Mouse (Mus musculus) forebrain, embryonic 11.5 days (tissue): Measurements from ENCODE around the gene Gabarap. TPM values are rescaled to one million over a fixed set of nuclear protein-coding genes. Genes with fewer than 3 reads are reported as not detected.
A peak's percentile ranks its signal among the peaks of the same experiment; 100 is the strongest.

Experiments used
- ATAC-seq: fragments of 200-750 bp; cut with Nextera tagmentation; replicated peaks from 2 replicates; pipeline ENCODE4 v1.8.0; 2017; ENCODE audit warnings: moderate TSS enrichment; ENCODE audit not compliant: low FRiP score
- DNase-seq: peaks from one replicate; pipeline ENCODE4 v3.0.0-alpha.2; 2017; ENCODE audit warnings: low spot score
- H3K27ac ChIP-seq: fragments of 300-500 bp; sonication (generic); 2 replicates; pipeline ENCODE4 v1.5.1; 2014; ENCODE audit warnings: low read depth, low read length
- H3K27me3 ChIP-seq: fragments of 300-500 bp; sonication (generic); 2 replicates; pipeline ENCODE4 v1.6.1; 2014; ENCODE audit warnings: mild to moderate bottlenecking, low read length, mixed read lengths; ENCODE audit not compliant: control insufficient read depth, insufficient read depth
- H3K36me3 ChIP-seq: fragments of 300-500 bp; sonication (generic); 2 replicates; pipeline ENCODE4 v1.6.1; 2014; ENCODE audit warnings: mild to moderate bottlenecking, low read length, moderate library complexity, mixed read lengths; ENCODE audit not compliant: control insufficient read depth, insufficient read depth
- H3K4me1 ChIP-seq: fragments of 300-500 bp; sonication (generic); replicated peaks from 2 replicates; pipeline ENCODE4 v1.6.1; 2014; ENCODE audit warnings: low read length, mixed read lengths; ENCODE audit not compliant: control insufficient read depth, insufficient read depth
- H3K4me2 ChIP-seq: fragments of 300-500 bp; sonication (generic); 2 replicates; pipeline ENCODE4 v1.6.1; 2014; ENCODE audit warnings: low read depth, mild to moderate bottlenecking, low read length, moderate library complexity, mixed read lengths; ENCODE audit not compliant: severe bottlenecking
- H3K4me3 ChIP-seq: fragments of 300-500 bp; sonication (generic); 2 replicates; pipeline ENCODE4 v1.5.1; 2014; ENCODE audit warnings: low read depth, low read length
- H3K9ac ChIP-seq: fragments of 300-500 bp; sonication (generic); 2 replicates; pipeline ENCODE4 v1.6.1; 2014; ENCODE audit warnings: low read length
- H3K9me3 ChIP-seq: fragments of 300-500 bp; sonication (generic); 2 replicates; pipeline ENCODE4 v1.6.1; 2016; ENCODE audit warnings: low read length, mixed read lengths; ENCODE audit not compliant: control insufficient read depth
- WGBS: fragments of 180-500 bp; shearing (Covaris S2); extraction: QIAGEN DNeasy Blood & Tissue Kit; methylation state at CpG from one replicate; pipeline ENCODE4 v1.1.7; 2014; 5-methylcytosine and 5-hydroxymethylcytosine counted together
- microRNA counts: library from miRNA; unstranded; fragments of <30 nt; microRNA quantifications from one replicate; lab custom pipeline; 2015
- microRNA-seq: library from miRNA; unstranded; fragments of <30 nt; microRNA quantifications from one replicate; pipeline ENCODE4, GENCODE M21; 2016; ENCODE audit not compliant: insufficient number of aligned reads
- polyA plus RNA-seq: library from polyadenylated mRNA; unstranded; fragments of >200 nt; fragmentation: Nextera tagmentation; extraction: Ambion mirVana; gene quantifications from 2 replicates; pipeline ENCODE4 v1.2.1, GENCODE M21; 2014

Gabarap gene
- polyA plus RNA-seq, 1 experiment from 2014 or later = 472 TPM

DNA sequence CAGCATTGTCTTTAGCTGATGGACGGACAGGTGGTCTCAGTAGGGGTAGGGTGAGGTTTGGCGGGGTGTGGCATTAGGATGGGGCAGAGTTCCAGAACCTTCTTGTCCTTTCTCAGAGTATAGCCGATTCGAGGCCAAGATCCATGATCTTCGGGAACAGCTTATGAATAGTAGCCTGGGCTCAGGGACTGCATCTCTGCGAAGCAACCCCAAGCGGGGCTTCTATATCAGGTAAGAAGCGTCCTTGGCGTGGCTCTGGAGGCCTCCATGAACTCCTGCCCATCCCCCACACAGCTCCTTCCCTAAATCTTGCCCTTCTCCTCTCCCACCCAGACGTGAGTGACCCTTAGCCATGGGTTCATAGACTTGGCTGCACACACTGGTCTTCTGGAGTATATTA, 48.7 kb downstream of the Gabarap start:
- no peak overlapping the region for H3K27ac ChIP-seq
- H3K36me3 ChIP-seq = peaks cover 5% of the 10 kb centered on the region; the same call in 1 of the 2 replicates
- H3K9me3 ChIP-seq = no peaks in the 10 kb centered on the region

DNA sequence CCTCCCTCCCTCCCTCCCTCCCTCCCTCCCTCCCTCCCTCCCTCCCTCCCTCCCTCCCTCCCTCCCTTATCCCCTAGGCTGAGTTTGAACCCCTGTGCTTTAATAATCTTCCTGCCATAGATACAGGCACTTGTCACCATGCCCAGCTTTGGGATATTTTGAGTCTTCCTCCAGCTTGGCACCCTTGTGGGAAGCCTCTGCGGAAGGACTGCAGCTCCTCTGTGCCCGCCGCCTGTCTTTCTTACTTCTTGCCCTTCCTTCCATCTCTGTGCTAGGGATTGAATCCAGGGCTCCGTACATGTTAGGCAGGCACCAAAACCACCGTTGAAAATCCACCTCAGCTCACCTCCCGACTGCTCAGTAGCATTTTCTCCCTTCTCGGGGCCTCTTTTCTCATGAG, 49.2 kb downstream of the Gabarap start:
- Histone ChIP-seq H3K4me2 (no peak overlapping the region), H3K27me3 (no peaks in the 10 kb centered on the region), H3K27ac (no peak overlapping the region), H3K9ac (no peak overlapping the region), H3K36me3 (peaks cover 5% of the 10 kb centered on the region; the same call in 1 of the 2 replicates), H3K4me1 (no peaks in the 10 kb centered on the region), H3K9me3 (no peaks in the 10 kb centered on the region), H3K4me3 (no peak overlapping the region)
- DNase-seq (no peak), ATAC-seq (no peak)
- WGBS = 91% methylated on average over 7 of the region's 7 CpGs

More for the DNA sequence above, 48.7 kb downstream of the Gabarap start:
- 90% methylated on average over 10 of the region's 10 CpGs for WGBS
- ATAC-seq (no peak), DNase-seq (no peak)
- H3K27me3 ChIP-seq = no peaks in the 10 kb centered on the region
- no peak overlapping the region for H3K4me3 ChIP-seq
- H3K4me2 ChIP-seq = no peak overlapping the region
- H3K4me1 ChIP-seq = no peaks in the 10 kb centered on the region
- H3K9ac ChIP-seq = no peak overlapping the region

DNA sequence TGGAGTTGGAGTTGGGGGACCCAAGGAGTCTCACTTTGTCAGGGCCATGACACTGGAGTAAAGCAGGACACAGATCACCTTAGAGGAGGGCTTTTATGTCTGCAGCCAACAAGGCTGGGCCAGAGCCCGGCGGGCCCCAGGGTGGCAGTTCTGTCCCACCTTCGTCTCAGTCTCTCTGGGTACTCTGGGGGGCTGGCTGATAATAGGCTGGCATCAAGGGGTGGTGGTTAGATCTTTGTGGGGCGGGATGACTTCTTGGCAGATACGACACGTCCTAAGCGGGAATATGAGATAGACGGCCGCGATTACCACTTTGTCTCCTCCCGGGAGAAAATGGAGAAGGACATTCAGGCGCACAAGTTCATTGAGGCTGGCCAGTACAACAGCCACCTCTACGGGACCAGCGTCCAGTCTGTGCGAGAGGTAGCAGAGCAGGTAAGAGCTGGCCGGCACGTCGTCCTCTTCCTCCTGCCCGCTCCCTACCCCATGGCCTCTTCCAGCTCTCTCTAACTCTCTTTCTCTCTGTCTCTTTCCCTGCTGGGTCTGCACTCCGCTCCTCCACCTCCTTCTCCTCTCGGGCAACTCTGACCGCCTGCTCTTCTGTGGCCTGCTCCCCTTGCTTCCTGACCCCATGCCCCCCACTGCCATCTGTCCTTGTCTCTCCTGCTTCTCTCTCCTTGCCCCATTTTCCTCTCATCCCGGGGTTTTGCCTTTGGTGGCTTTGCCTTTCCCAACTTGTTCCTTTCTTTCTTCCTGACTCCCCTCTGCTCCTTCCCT, 51.6 kb downstream of the Gabarap start:
- Histone ChIP-seq H3K27ac (no peak overlapping the region), H3K27me3 (no peaks in the 10 kb centered on the region), H3K4me1 (no peaks in the 10 kb centered on the region), H3K4me2 (no peak overlapping the region), H3K4me3 (no peak overlapping the region), H3K9ac (no peak overlapping the region), H3K36me3 (peaks cover 5% of the 10 kb centered on the region; the same call in 1 of the 2 replicates), H3K9me3 (no peaks in the 10 kb centered on the region)
- DNase-seq = no peak
- WGBS = 89% methylated on average over 23 of the region's 23 CpGs
- ATAC-seq = no peak

DNA sequence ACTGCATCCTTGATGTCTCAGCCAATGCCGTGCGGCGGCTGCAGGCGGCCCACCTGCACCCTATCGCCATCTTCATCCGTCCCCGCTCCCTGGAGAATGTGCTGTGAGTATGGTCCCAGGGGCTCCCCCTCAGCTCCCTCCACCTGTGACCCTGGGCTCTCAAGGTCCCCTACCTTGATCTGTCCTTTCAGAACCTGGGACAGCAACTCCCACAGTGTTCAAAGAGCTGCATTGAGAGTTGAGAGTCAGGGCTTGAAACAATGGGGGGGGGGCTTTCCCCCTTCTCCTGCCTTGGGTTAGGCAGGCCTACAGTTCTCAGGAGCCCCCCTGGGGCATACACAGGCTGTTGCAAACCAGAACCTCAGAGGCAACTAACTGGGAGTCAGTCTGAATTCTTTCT, 52.7 kb downstream of the Gabarap start:
- ATAC-seq (no peak), DNase-seq (no peak)
- Histone ChIP-seq H3K9me3 (no peaks in the 10 kb centered on the region), H3K27me3 (no peaks in the 10 kb centered on the region), H3K4me3 (no peak overlapping the region), H3K4me2 (no peak overlapping the region), H3K27ac (no peak overlapping the region), H3K9ac (no peak overlapping the region), H3K36me3 (peaks cover 5% of the 10 kb centered on the region; the same call in 1 of the 2 replicates), H3K4me1 (no peaks in the 10 kb centered on the region)
- WGBS = 87% methylated on average over 7 of the region's 7 CpGs

MicroRNAs within 50 kb of the gene (microRNA counts, 519-probe panel; counts per million panel counts)
- microRNA mmu-miR-324-3p (lab: Ali Mortazavi, UCI) = 31.2 counts per million
- 5,137 counts per million, percentile 60 among the panel's probes with 10 or more counts for microRNA mmu-miR-324-5p (lab: Ali Mortazavi, UCI)

Small RNA genes lying within 50 kb of the gene (microRNA-seq; reads per million reads assigned to microRNA genes)
- gene Gm44349 (not detected), gene Mir324 (7,311 reads per million, percentile 89 among the genes with 10 or more reads in this experiment)

Other genes with a start within 250 kb of the Gabarap start
- gene Polr2a, start 232.5 kb upstream of the Gabarap start, polyA plus RNA-seq = 61.2 and 65.7 TPM in 2 replicates
- gene Slc35g3, start 229.2 kb upstream of the Gabarap start, polyA plus RNA-seq = not detected in 2 replicates
- 1.1 and 1.4 TPM in 2 replicates for gene Zbtb4, start 225.2 kb upstream of the Gabarap start, polyA plus RNA-seq
- 0.73 and 1.1 TPM in 2 replicates for gene Chrnb1, start 195.2 kb upstream of the Gabarap start, polyA plus RNA-seq
- 1.3 and 1.7 TPM in 2 replicates for gene Fgf11, start 189.3 kb upstream of the Gabarap start, polyA plus RNA-seq
- gene Tmem102, start 185.5 kb upstream of the Gabarap start, polyA plus RNA-seq = 0.32 and 0.65 TPM in 2 replicates
- gene Gm39566, start 175.8 kb upstream of the Gabarap start, polyA plus RNA-seq = not detected in 2 replicates
- gene Spem2, start 172.7 kb upstream of the Gabarap start, polyA plus RNA-seq = not detected in 2 replicates
- 0.53 TPM in 1 of 2 replicates, not detected in the other for gene Spem1, start 169.0 kb upstream of the Gabarap start, polyA plus RNA-seq
- 11.0 and 11.1 TPM in 2 replicates for gene Nlgn2, start 153.4 kb upstream of the Gabarap start, polyA plus RNA-seq
- 250 and 283 TPM in 2 replicates for gene Tmem256, start 152.6 kb upstream of the Gabarap start, polyA plus RNA-seq
- 64.6 and 71.9 TPM in 2 replicates for gene Plscr3, start 144.8 kb upstream of the Gabarap start, polyA plus RNA-seq
- 0.73 TPM in 2 replicates for gene Tnk1, start 132.4 kb upstream of the Gabarap start, polyA plus RNA-seq
- 0.40 TPM in 1 of 2 replicates, not detected in the other for gene Tmem95, start 113.1 kb upstream of the Gabarap start, polyA plus RNA-seq
- gene Kctd11, start 109.7 kb upstream of the Gabarap start, polyA plus RNA-seq = 2.9 and 3.0 TPM in 2 replicates
- gene Acap1, start 95.6 kb upstream of the Gabarap start, polyA plus RNA-seq = 0.52 and 0.75 TPM in 2 replicates
- gene 2810408A11Rik, start 90.2 kb upstream of the Gabarap start, polyA plus RNA-seq = 17.2 and 17.6 TPM in 2 replicates
- gene Neurl4, start 90.1 kb upstream of the Gabarap start, polyA plus RNA-seq = 16.4 and 23.0 TPM in 2 replicates
- gene Gps2, start 77.3 kb upstream of the Gabarap start, polyA plus RNA-seq = 99.2 and 106 TPM in 2 replicates
- 2,045 and 2,063 TPM in 2 replicates for gene Eif5a, start 69.2 kb upstream of the Gabarap start, polyA plus RNA-seq
- gene Ybx2, start 55.3 kb upstream of the Gabarap start, polyA plus RNA-seq = 7.1 and 10.1 TPM in 2 replicates
- gene Slc2a4, start 43.0 kb upstream of the Gabarap start, polyA plus RNA-seq = 13.7 and 14.8 TPM in 2 replicates
- 3.2 and 6.4 TPM in 2 replicates for gene Cldn7, start 26.4 kb upstream of the Gabarap start, polyA plus RNA-seq
- 20.4 and 28.0 TPM in 2 replicates for gene Ctdnep1, start 10.0 kb upstream of the Gabarap start, polyA plus RNA-seq
- gene Elp5, start 8.6 kb upstream of the Gabarap start, polyA plus RNA-seq = 144 and 156 TPM in 2 replicates
- gene Phf23, start 4.6 kb downstream of the Gabarap start, polyA plus RNA-seq = 61.4 and 63.0 TPM in 2 replicates
- 43.9 and 47.6 TPM in 2 replicates for gene Dvl2, start 9.5 kb downstream of the Gabarap start, polyA plus RNA-seq
- gene Acadvl, start 24.3 kb downstream of the Gabarap start, polyA plus RNA-seq = 44.0 and 47.6 TPM in 2 replicates
- 18.2 and 21.5 TPM in 2 replicates for gene Dlg4, start 25.8 kb downstream of the Gabarap start, polyA plus RNA-seq
- 0.88 and 0.99 TPM in 2 replicates for gene Asgr1, start 62.9 kb downstream of the Gabarap start, polyA plus RNA-seq
- gene Asgr2, start 101.5 kb downstream of the Gabarap start, polyA plus RNA-seq = not detected in 2 replicates
- not detected in 2 replicates for gene Mgl2, start 139.2 kb downstream of the Gabarap start, polyA plus RNA-seq
- gene Clec10a, start 165.1 kb downstream of the Gabarap start, polyA plus RNA-seq = 0.44 TPM in 1 of 2 replicates, not detected in the other
- 0.91 and 1.0 TPM in 2 replicates for gene Slc16a11, start 221.6 kb downstream of the Gabarap start, polyA plus RNA-seq
- 14.6 and 15.8 TPM in 2 replicates for gene Slc16a13, start 229.9 kb downstream of the Gabarap start, polyA plus RNA-seq
- gene Bcl6b, start 238.7 kb downstream of the Gabarap start, polyA plus RNA-seq = 4.9 and 6.8 TPM in 2 replicates
- gene 0610010K14Rik, start 246.8 kb downstream of the Gabarap start, polyA plus RNA-seq = 202 and 223 TPM in 2 replicates
- 9.8 and 9.9 TPM in 2 replicates for gene Gm21988, start 248.7 kb downstream of the Gabarap start, polyA plus RNA-seq
- gene Rnasek, start 248.7 kb downstream of the Gabarap start, polyA plus RNA-seq = 97.8 and 110 TPM in 2 replicates